ENCODE assay signal across 26 mouse cellular contexts in genomic region chr5:112517454-112517853, GRCm38 (mm10).
"Had no signal": no experiment of that assay in that cellular context is flagged by ENCODE, and none has a peak within 500 bp of the region (broad histone marks: within the 10 kb centered on the region; RNA-seq: fewer than 3 reads in every experiment).

No protein-coding gene starts in this region.

- H3K27ac ChIP-seq: heart, adult 2 months; heart, embryonic 13.5 days; heart, embryonic 15.5 days; hindbrain, embryonic 13.5 days; hindbrain, embryonic 15.5 days; hindbrain, postnatal 0 days; kidney, embryonic 15.5 days; kidney, postnatal 0 days; limb, embryonic 10.5 days; limb, embryonic 12.5 days; liver, embryonic 13.5 days; liver, embryonic 15.5 days had no signal

- H3K4me3 ChIP-seq: heart, adult 2 months; heart, embryonic 13.5 days; heart, embryonic 15.5 days; hindbrain, embryonic 13.5 days; hindbrain, embryonic 15.5 days; kidney, embryonic 15.5 days; left cerebral cortex, adult 2 months; limb, embryonic 10.5 days; limb, embryonic 12.5 days; liver, embryonic 13.5 days; liver, embryonic 15.5 days had no signal

- DNase-seq: gastrocnemius, postnatal 14 days; gastrocnemius, postnatal 36 days; heart, adult 11 months; heart, adult 2 months; heart, postnatal 14 days; heart, postnatal 36 days; kidney, adult 11 months; kidney, adult 2 months; kidney, adult 9 months; kidney, postnatal 14 days; kidney, postnatal 36 days; layer of hippocampus, adult 9-11 months; layer of hippocampus, postnatal 36 days; liver; liver, embryonic 13.5 days had no signal

- ATAC-seq: hindbrain, postnatal 0 days had no signal
